Mouse (Mus musculus): ENCODE measurements at regions not wholly inside any gene's neighbourhood (a gene's known extent, or its start where the extent isn't known, plus 50 kb on each side); places are given as distances from the start of the nearest gene placed in this dataset.

GRCm38 (mm10) chr6:76425120-76425519, 72.5 kb downstream of the Gm9008 start:
- ATAC-seq (ENCODE audit: low TSS enrichment) = no peak

- peak; percentile 64 for ATAC-seq (ENCODE audit: low TSS enrichment)
Observed at GRCm38 (mm10) chr6:76387462-76388049, 110.0 kb downstream of the Gm9008 start.

- ATAC-seq (ENCODE audit: low TSS enrichment) = peak; percentile 98
Observed at GRCm38 (mm10) chr6:76382323-76382722, 115.3 kb downstream of the Gm9008 start.

- ATAC-seq (ENCODE audit: low TSS enrichment) = no peak
Observed at GRCm38 (mm10) chr6:76378674-76379073, 118.9 kb downstream of the Gm9008 start.

- ATAC-seq (ENCODE audit: low TSS enrichment) = no peak
Observed at GRCm38 (mm10) chr6:76352141-76352540, 145.4 kb downstream of the Gm9008 start.

- ATAC-seq (ENCODE audit: low TSS enrichment) = no peak
Observed at GRCm38 (mm10) chr6:76348445-76348844, 149.1 kb downstream of the Gm9008 start.

GRCm38 (mm10) chr6:76330176-76330575, 167.4 kb downstream of the Gm9008 start:
- ATAC-seq (ENCODE audit: low TSS enrichment) = no peak

All from frontal cortex, adult (tissue).